Mouse (Mus musculus): ENCODE measurements around the gene Fam168a.

Fam168a gene

GRCm38 (mm10) chr7:100867561-100867960 is 161.1 kb downstream of the Fam168a start:
- peak; percentile 31 for DNase-seq (ENCODE audit: low read depth, low spot score)

GRCm38 (mm10) chr7:100868551-100868950 is 162.1 kb downstream of the Fam168a start:
- DNase-seq (ENCODE audit: low read depth, low spot score) = no peak

GRCm38 (mm10) chr7:100869877-100870629 is 163.6 kb downstream of the Fam168a start:
- no peak for DNase-seq (ENCODE audit: low read depth, low spot score)

- DNase-seq (ENCODE audit: low read depth, low spot score) = no peak
These were observed 164.9 kb downstream of the Fam168a start for GRCm38 (mm10) chr7:100871355-100871754.

- no peak for DNase-seq (ENCODE audit: low read depth, low spot score)
These were observed 165.5 kb downstream of the Fam168a start for GRCm38 (mm10) chr7:100871892-100872291.

- no peak for DNase-seq (ENCODE audit: low read depth, low spot score)
These were observed 166.8 kb downstream of the Fam168a start for GRCm38 (mm10) chr7:100873197-100873596.

- DNase-seq (ENCODE audit: low read depth, low spot score) = no peak
These were observed 169.4 kb downstream of the Fam168a start for GRCm38 (mm10) chr7:100875822-100876221.

- DNase-seq (ENCODE audit: low read depth, low spot score) = no peak
These were observed 169.9 kb downstream of the Fam168a start for GRCm38 (mm10) chr7:100876293-100876692.

GRCm38 (mm10) chr7:100876771-100877170 is 170.3 kb downstream of the Fam168a start:
- no peak for DNase-seq (ENCODE audit: low read depth, low spot score)

GRCm38 (mm10) chr7:100879595-100879994 is 173.2 kb downstream of the Fam168a start:
- peak; percentile 91 for DNase-seq (ENCODE audit: low read depth, low spot score)

GRCm38 (mm10) chr7:100881531-100881930 is 175.1 kb downstream of the Fam168a start:
- no peak for DNase-seq (ENCODE audit: low read depth, low spot score)

- no peak for DNase-seq (ENCODE audit: low read depth, low spot score)
These were observed 175.5 kb downstream of the Fam168a start for GRCm38 (mm10) chr7:100881950-100882349.

- DNase-seq (ENCODE audit: low read depth, low spot score) = no peak
These were observed 178.0 kb downstream of the Fam168a start for GRCm38 (mm10) chr7:100884460-100884859.

- DNase-seq (ENCODE audit: low read depth, low spot score) = peak; percentile 54
These were observed 180.1 kb downstream of the Fam168a start for GRCm38 (mm10) chr7:100886535-100886934.
